Mouse (Mus musculus) spleen, adult 12 weeks (tissue): ENCODE measurements around the gene Cyb561d2.

ENCODE experiments used
- DNase-seq: peaks from one replicate; pipeline ENCODE4 v3.0.0; 2022; ENCODE audit warnings: low spot score

Cyb561d2 gene

GRCm38 (mm10) chr9:107521711-107522399 lies 20.1 kb downstream of the Cyb561d2 start:
- DNase-seq, result no peak

- no peak for DNase-seq
Measured at GRCm38 (mm10) chr9:107521190-107521589, 20.8 kb downstream of the Cyb561d2 start.

- no peak for DNase-seq
Measured at GRCm38 (mm10) chr9:107520331-107520730, 21.7 kb downstream of the Cyb561d2 start.

GRCm38 (mm10) chr9:107514303-107514955 lies 27.6 kb downstream of the Cyb561d2 start:
- peak; percentile 58 for DNase-seq

- no peak for DNase-seq
Measured at GRCm38 (mm10) chr9:107512326-107512725, 29.7 kb downstream of the Cyb561d2 start.

GRCm38 (mm10) chr9:107511436-107511835 lies 30.6 kb downstream of the Cyb561d2 start:
- no peak for DNase-seq

- DNase-seq, result no peak
Measured at GRCm38 (mm10) chr9:107510384-107511100, 31.5 kb downstream of the Cyb561d2 start.

GRCm38 (mm10) chr9:107508266-107508665 lies 33.7 kb downstream of the Cyb561d2 start:
- DNase-seq, result no peak

GRCm38 (mm10) chr9:107504662-107505537 lies 37.1 kb downstream of the Cyb561d2 start:
- DNase-seq, result no peak

- DNase-seq, result no peak
Measured at GRCm38 (mm10) chr9:107502131-107502846, 39.7 kb downstream of the Cyb561d2 start.

GRCm38 (mm10) chr9:107500708-107501286 lies 41.2 kb downstream of the Cyb561d2 start:
- no peak for DNase-seq

- DNase-seq, result no peak
Measured at GRCm38 (mm10) chr9:107496359-107496758, 45.6 kb downstream of the Cyb561d2 start.

GRCm38 (mm10) chr9:107494238-107494637 lies 47.8 kb downstream of the Cyb561d2 start:
- no peak for DNase-seq

GRCm38 (mm10) chr9:107493511-107493910 lies 48.5 kb downstream of the Cyb561d2 start:
- DNase-seq, result no peak

GRCm38 (mm10) chr9:107490625-107491024 lies 51.4 kb downstream of the Cyb561d2 start:
- no peak for DNase-seq

- no peak for DNase-seq
Measured at GRCm38 (mm10) chr9:107490146-107490545, 51.8 kb downstream of the Cyb561d2 start.
